ENCODE assay signal across 10 mouse cellular contexts in the genomic region with DNA sequence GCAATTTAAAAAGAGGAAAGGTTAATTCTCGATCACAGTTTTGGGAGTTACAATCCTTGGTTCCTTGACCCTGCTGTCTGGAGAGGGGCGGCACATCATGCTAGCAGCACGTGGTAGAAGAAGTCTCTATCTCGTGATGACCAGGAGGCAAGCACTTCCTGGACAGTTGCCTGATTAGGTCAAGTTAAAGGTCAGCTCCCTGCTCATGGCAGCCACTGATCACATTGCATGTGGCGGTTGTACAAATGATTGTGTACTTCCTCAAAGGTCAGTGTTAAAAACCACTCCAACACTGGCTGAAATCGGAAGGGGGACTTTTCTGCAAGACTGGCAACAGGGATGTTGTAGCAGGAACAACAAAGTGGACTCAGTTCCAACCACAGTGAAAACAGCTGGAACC.
DNase-seq lines count a peak whose midpoint lies in the region; ATAC-seq and TF ChIP-seq lines count a peak whose summit lies in the region.
"Had no signal": no experiment of that assay in that cellular context is flagged by ENCODE, and none has a peak within 500 bp of the region (broad histone marks: within the 10 kb centered on the region; RNA-seq: fewer than 3 reads in every experiment).

No protein-coding gene starts in this region.

- H3K9ac ChIP-seq in lung, embryonic 15.5 days, result no peak overlapping the region
- no peak overlapping the region for H3K9ac ChIP-seq in intestine, embryonic 14.5 days (ENCODE audit: low read length)
- H3K9ac ChIP-seq in liver, postnatal 0 days (replicated peaks), result no peak overlapping the region
- H3K9ac ChIP-seq in midbrain, embryonic 13.5 days (replicated peaks), result no peak overlapping the region

- no peak for TF ChIP-seq EP300 in liver, postnatal 0 days (IDR thresholded peaks at IDR 0.05; ENCODE audit: low read depth)

- no peak for ATAC-seq in lung, embryonic 15.5 days (ENCODE audit: borderline replicate concordance, extremely low read depth, low FRiP score, low TSS enrichment)
- no peak for ATAC-seq in intestine, embryonic 14.5 days (replicated peaks; ENCODE audit: low FRiP score, low TSS enrichment, low read depth)
- peak; percentile 53; the same call in 1 of the 2 replicates for ATAC-seq in liver, postnatal 0 days
- no peak for ATAC-seq in midbrain, embryonic 13.5 days

- peaks cover 22% of the 10 kb centered on the region for H3K4me1 ChIP-seq in lung, embryonic 15.5 days
- peaks cover 10% of the 10 kb centered on the region for H3K4me1 ChIP-seq in intestine, embryonic 14.5 days (replicated peaks; ENCODE audit: control insufficient read depth, insufficient read depth, low read length)
- H3K4me1 ChIP-seq in liver, postnatal 0 days (ENCODE audit: insufficient read depth), result peaks cover 13% of the 10 kb centered on the region
- 0 out of 2 replicates have a peak, but pooled peaks cover 9% of the 10 kb centered on the region for H3K4me1 ChIP-seq in midbrain, embryonic 13.5 days (replicated peaks)

- DNase-seq in heart, adult 11 months, result peak; percentile 84
- no peak for DNase-seq in heart, postnatal 4 days
- no peak for DNase-seq in lung, adult 18-20 months
- no peak for DNase-seq in intestine, embryonic 14.5 days (ENCODE audit: low spot score)
- no peak for DNase-seq in liver, postnatal 0 days
- no peak for DNase-seq in c-Kit-positive CD71-positive TER-119-positive erythroid progenitor cells, embryonic 14.5 days (ENCODE audit: low spot score)
- DNase-seq: cerebellum, adult 11-12 months; left cerebral cortex, postnatal 4 days had no signal

- WGBS in lung, embryonic 15.5 days, result 44% methylated on average over 6 of the region's 6 CpGs
- WGBS in intestine, embryonic 14.5 days, result 69% methylated on average over 6 of the region's 6 CpGs
- 24% methylated on average over 6 of the region's 6 CpGs for WGBS in liver, postnatal 0 days (ENCODE audit: insufficient replicate concordance)
- WGBS in midbrain, embryonic 13.5 days, result 84% methylated on average over 6 of the region's 6 CpGs

- H3K4me2 ChIP-seq in lung, embryonic 15.5 days, result no peak overlapping the region
- H3K4me2 ChIP-seq in intestine, embryonic 14.5 days (ENCODE audit: low read length), result no peak overlapping the region
- H3K4me2 ChIP-seq in liver, postnatal 0 days (ENCODE audit: low read depth, low read length), result peak overlapping the region; percentile 29; the same call in 1 of the 2 replicates
- H3K4me2 ChIP-seq in midbrain, embryonic 13.5 days (replicated peaks), result no peak overlapping the region

- TF ChIP-seq CTCF in liver, postnatal 0 days (IDR thresholded peaks at IDR 0.05; ENCODE audit: low read depth), result no peak

- H3K27me3 ChIP-seq in lung, embryonic 15.5 days, result no peaks in the 10 kb centered on the region
- H3K27me3 ChIP-seq in intestine, embryonic 14.5 days (replicated peaks; ENCODE audit: control insufficient read depth, insufficient read depth, low read length), result no peaks in the 10 kb centered on the region
- H3K27me3 ChIP-seq in liver, postnatal 0 days (ENCODE audit: insufficient read depth, low read length), result no peaks in the 10 kb centered on the region
- 0 out of 2 replicates have a peak, but pooled peaks cover 5% of the 10 kb centered on the region for H3K27me3 ChIP-seq in midbrain, embryonic 13.5 days

- no peak overlapping the region for H3K4me3 ChIP-seq in lung, embryonic 15.5 days
- no peak overlapping the region for H3K4me3 ChIP-seq in intestine, embryonic 14.5 days (ENCODE audit: low read depth, low read length)
- no peak overlapping the region for H3K4me3 ChIP-seq in liver, postnatal 0 days (ENCODE audit: low read depth, low read length)
- H3K4me3 ChIP-seq in midbrain, embryonic 13.5 days (replicated peaks), result no peak overlapping the region

- no peaks in the 10 kb centered on the region for H3K9me3 ChIP-seq in lung, embryonic 15.5 days
- H3K9me3 ChIP-seq in intestine, embryonic 14.5 days (ENCODE audit: control insufficient read depth, low read length), result no peaks in the 10 kb centered on the region
- H3K9me3 ChIP-seq in liver, postnatal 0 days (ENCODE audit: low read length), result no peaks in the 10 kb centered on the region
- no peaks in the 10 kb centered on the region for H3K9me3 ChIP-seq in midbrain, embryonic 13.5 days

- peak overlapping the region; percentile 58 for H3K27ac ChIP-seq in lung, embryonic 15.5 days
- 0 out of 2 replicates have a peak overlapping the region, but pooled peaks have one; percentile 38 for H3K27ac ChIP-seq in intestine, embryonic 14.5 days (ENCODE audit: low read depth)
- peak overlapping the region; percentile 91 for H3K27ac ChIP-seq in liver, postnatal 0 days (ENCODE audit: low read depth)
- no peak overlapping the region for H3K27ac ChIP-seq in midbrain, embryonic 13.5 days

- no peaks in the 10 kb centered on the region for H3K36me3 ChIP-seq in lung, embryonic 15.5 days
- H3K36me3 ChIP-seq in intestine, embryonic 14.5 days (ENCODE audit: control insufficient read depth, insufficient read depth, low read length), result no peaks in the 10 kb centered on the region
- H3K36me3 ChIP-seq in liver, postnatal 0 days (replicated peaks; ENCODE audit: insufficient read depth, low read length), result no peaks in the 10 kb centered on the region
- no peaks in the 10 kb centered on the region for H3K36me3 ChIP-seq in midbrain, embryonic 13.5 days
